Mouse (Mus musculus) lung, embryonic 14.5 days (tissue): Measurements from ENCODE around the gene Celf2. TPM values are rescaled to one million over a fixed set of nuclear protein-coding genes. Genes with fewer than 3 reads are reported as not detected.

Source experiments
- ATAC-seq: fragments of 200-750 bp; cut with Nextera tagmentation; 2 replicates; pipeline ENCODE4 v1.8.0; 2017; ENCODE audit warnings: mild to moderate bottlenecking, moderate TSS enrichment, moderate library complexity; ENCODE audit not compliant: insufficient read depth
- DNase-seq: peaks from one replicate; pipeline ENCODE4 v3.0.0-alpha.2; 2015
- H3K27ac ChIP-seq: fragments of 300-500 bp; sonication (generic); 2 replicates; pipeline ENCODE4 v1.5.1; 2014; ENCODE audit warnings: low read depth, mild to moderate bottlenecking, moderate library complexity
- H3K27me3 ChIP-seq: fragments of 300-500 bp; sonication (generic); 2 replicates; pipeline ENCODE4 v1.6.1; 2014; ENCODE audit warnings: low read length, control low read depth; ENCODE audit not compliant: insufficient read depth
- H3K36me3 ChIP-seq: fragments of 300-500 bp; sonication (generic); 2 replicates; pipeline ENCODE4 v1.6.1; 2014; ENCODE audit warnings: control low read depth; ENCODE audit not compliant: insufficient read depth
- H3K4me1 ChIP-seq: fragments of 300-500 bp; sonication (generic); 2 replicates; pipeline ENCODE4 v1.6.1; 2014; ENCODE audit warnings: antibody characterized with exemption, control low read depth; ENCODE audit not compliant: insufficient read depth
- H3K4me2 ChIP-seq: fragments of 300-500 bp; sonication (generic); 2 replicates; pipeline ENCODE4 v1.6.1; 2014; ENCODE audit warnings: mild to moderate bottlenecking
- H3K4me3 ChIP-seq: fragments of 300-500 bp; sonication (generic); 2 replicates; pipeline ENCODE4 v1.5.1; 2014; ENCODE audit warnings: low read depth, low read length
- H3K9ac ChIP-seq: fragments of 300-500 bp; sonication (generic); 2 replicates; pipeline ENCODE4 v1.6.1; 2014
- H3K9me3 ChIP-seq: fragments of 300-500 bp; sonication (generic); 2 replicates; pipeline ENCODE4 v1.6.1; 2016; ENCODE audit warnings: low read depth, low read length, control low read depth
- CTCF ChIP-seq: IDR thresholded peaks from 2 replicates; pipeline ENCODE4 v1.5.1; 2016; ENCODE audit warnings: antibody characterized with exemption, low read depth
- WGBS: fragments of 180-500 bp; shearing (Covaris S2); extraction: QIAGEN DNeasy Blood & Tissue Kit; methylation state at CpG from one replicate; pipeline ENCODE4 v1.1.7; 2014; 5-methylcytosine and 5-hydroxymethylcytosine counted together
- polyA plus RNA-seq: library from polyadenylated mRNA; unstranded; fragments of >200 nt; fragmentation: Nextera tagmentation; extraction: Ambion mirVana; gene quantifications from 2 replicates; pipeline ENCODE4 v1.2.1, GENCODE M21; 2014

The Celf2 gene
- polyA plus RNA-seq, 1 experiment from 2014 or later, result 92.3 TPM

DNA sequence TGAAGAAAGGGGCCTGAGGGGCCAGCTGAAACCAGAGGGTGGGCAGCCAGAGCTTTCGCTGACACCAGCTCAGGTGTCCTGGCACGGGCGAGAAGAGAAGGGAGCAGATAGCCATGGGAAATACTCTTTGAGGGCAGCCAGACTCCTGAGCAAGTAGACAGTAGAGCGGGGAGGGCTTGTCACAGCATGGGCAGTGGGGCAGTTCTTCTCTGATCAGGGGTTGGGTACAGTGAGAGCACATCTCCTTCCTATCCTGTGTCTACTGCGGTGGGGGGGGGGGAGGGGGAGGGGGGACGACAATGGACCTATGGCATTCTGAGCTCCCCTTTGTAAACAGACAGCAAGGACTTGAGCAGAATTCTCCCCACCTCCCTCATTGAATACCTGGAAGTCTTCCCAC lies 968.5 kb downstream of the Celf2 start:
- ATAC-seq (0 out of 2 replicates have a peak, but pooled peaks have one; percentile 21), DNase-seq (no peak)
- no peaks in the 10 kb centered on the region for H3K4me1 ChIP-seq
- no peak overlapping the region for H3K9ac ChIP-seq
- H3K27me3 ChIP-seq, result no peaks in the 10 kb centered on the region
- no peak overlapping the region for H3K4me3 ChIP-seq
- 81% methylated on average over 5 of the region's 6 CpGs for WGBS
- H3K4me2 ChIP-seq, result no peak overlapping the region
- no peak for TF ChIP-seq CTCF
- no peaks in the 10 kb centered on the region for H3K9me3 ChIP-seq
- H3K27ac ChIP-seq, result no peak overlapping the region
- no peaks in the 10 kb centered on the region for H3K36me3 ChIP-seq

DNA sequence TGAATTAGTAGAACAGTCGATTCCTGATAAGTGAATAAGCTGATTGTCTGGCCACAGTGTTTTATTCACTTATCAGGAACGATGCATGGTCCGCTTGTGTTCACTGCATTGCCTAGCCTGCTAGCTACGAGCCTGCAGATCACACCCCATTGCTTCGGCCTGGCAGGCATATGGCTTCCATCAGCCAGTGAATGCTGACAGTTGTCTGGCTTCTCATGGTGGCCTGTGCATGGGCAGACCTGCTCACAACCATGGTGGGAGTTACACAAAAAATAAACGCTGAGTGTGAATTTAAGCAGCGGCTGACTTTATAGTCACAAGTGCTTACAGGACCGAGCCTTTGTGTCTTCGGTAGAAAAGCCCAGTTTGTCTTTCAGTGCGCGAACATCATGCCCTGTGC lies 969.3 kb downstream of the Celf2 start:
- no peaks in the 10 kb centered on the region for H3K4me1 ChIP-seq
- TF ChIP-seq CTCF, result no peak
- no peak overlapping the region for H3K27ac ChIP-seq
- no peaks in the 10 kb centered on the region for H3K36me3 ChIP-seq
- H3K9me3 ChIP-seq, result no peaks in the 10 kb centered on the region
- no peak overlapping the region for H3K4me3 ChIP-seq
- WGBS, result 42% methylated on average over 11 of the region's 11 CpGs
- no peak overlapping the region for H3K9ac ChIP-seq
- H3K27me3 ChIP-seq, result no peaks in the 10 kb centered on the region
- H3K4me2 ChIP-seq, result no peak overlapping the region
- peak; percentile 79 for DNase-seq
- peak; percentile 87 for ATAC-seq

DNA sequence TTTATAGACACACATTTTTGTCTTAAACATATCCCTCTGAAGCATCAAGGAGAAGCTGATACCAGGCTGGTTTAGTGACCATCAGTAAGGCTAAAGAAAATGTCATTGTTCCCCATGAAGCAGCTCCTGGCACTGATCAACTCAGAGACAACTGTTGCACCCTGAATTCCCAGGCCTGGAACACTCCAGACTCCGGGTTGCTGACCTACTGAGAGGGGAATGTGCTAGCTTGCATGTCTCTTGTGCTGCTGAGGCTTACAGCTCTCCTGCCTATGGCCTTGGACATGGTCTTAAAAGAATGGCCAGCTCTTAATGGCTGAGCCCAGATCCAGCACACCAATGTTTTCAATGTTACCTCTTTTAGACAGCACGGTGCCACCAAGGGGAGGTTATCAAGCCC lies 970.9 kb downstream of the Celf2 start:
- TF ChIP-seq CTCF, result no peak
- Histone ChIP-seq H3K9me3 (no peaks in the 10 kb centered on the region), H3K9ac (no peak overlapping the region), H3K4me2 (no peak overlapping the region), H3K27me3 (no peaks in the 10 kb centered on the region), H3K27ac (no peak overlapping the region), H3K4me1 (no peaks in the 10 kb centered on the region), H3K4me3 (no peak overlapping the region), H3K36me3 (no peaks in the 10 kb centered on the region)
- DNase-seq, result no peak
- ATAC-seq, result no peak
- 85% methylated on average over 2 of the region's 2 CpGs for WGBS

DNA sequence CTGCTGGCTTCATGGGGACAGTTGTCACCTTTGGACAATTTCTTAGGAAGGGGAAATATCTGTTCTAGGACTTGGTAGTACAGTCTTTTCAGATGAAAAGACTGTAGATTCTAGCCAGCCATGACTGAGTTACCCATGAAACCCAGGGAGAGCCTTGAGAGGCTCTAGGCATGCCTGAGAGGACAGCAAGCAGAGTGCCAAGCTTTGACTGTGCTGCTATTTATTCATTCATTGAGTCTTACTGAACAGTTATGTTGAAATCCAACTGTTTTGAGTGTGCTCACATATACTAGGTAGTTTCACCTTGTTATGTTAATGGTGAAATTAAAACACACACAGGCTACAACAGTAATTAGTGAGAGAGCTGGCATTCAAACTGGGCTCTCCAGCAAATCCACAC lies 971.3 kb downstream of the Celf2 start:
- no peaks in the 10 kb centered on the region for H3K9me3 ChIP-seq
- ATAC-seq, result no peak
- H3K27ac ChIP-seq, result no peak overlapping the region
- H3K36me3 ChIP-seq, result no peaks in the 10 kb centered on the region
- no peak for DNase-seq
- no peak for TF ChIP-seq CTCF
- no peak overlapping the region for H3K4me2 ChIP-seq
- no peak overlapping the region for H3K9ac ChIP-seq
- H3K27me3 ChIP-seq, result no peaks in the 10 kb centered on the region
- no peak overlapping the region for H3K4me3 ChIP-seq
- no peaks in the 10 kb centered on the region for H3K4me1 ChIP-seq

DNA sequence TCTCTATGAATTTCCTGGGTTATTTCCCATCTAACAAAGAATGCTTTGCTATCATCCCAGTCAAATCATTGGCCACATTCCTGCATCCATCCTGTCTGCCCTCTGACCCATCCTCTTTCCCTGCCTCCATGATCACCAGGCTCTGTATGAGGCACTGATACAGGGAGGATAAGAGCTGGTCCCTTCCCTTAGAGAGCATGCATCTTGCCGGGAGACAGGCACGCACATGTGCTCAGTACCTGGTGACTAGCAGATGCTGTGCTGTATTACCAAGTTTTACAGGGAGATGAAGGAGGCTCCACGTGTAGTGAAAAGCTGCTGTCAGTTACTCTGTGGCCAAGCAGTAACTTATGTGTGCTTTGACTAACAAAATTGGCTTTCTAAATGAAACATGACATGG lies 972.0 kb downstream of the Celf2 start:
- Histone ChIP-seq H3K4me3 (no peak overlapping the region), H3K27me3 (no peaks in the 10 kb centered on the region), H3K4me2 (no peak overlapping the region), H3K36me3 (no peaks in the 10 kb centered on the region), H3K27ac (no peak overlapping the region), H3K9me3 (no peaks in the 10 kb centered on the region), H3K4me1 (no peaks in the 10 kb centered on the region), H3K9ac (no peak overlapping the region)
- DNase-seq, result no peak
- no peak for TF ChIP-seq CTCF
- ATAC-seq, result no peak
- WGBS, result 63% methylated on average over 3 of the region's 3 CpGs

DNA sequence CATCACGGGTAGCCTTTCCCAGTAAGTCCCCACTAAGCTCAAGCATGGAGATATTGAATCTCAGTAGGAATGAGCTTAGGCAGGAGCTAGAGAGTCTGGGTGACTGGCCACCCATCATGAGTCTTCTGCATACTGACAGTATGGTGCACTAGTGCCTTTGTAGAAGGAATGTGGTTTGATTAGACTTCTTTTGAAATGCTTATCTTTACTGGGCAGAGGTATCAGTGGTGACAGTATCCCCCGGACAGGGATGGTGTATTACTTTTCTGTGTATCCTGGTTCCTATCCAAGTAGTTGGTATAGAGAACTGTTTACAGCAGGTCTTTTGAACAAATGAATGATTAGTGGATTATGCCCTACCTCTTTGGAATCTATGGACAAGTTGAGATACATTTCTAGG lies 973.0 kb downstream of the Celf2 start:
- ATAC-seq, result no peak
- Histone ChIP-seq H3K27me3 (no peaks in the 10 kb centered on the region), H3K4me2 (no peak overlapping the region), H3K4me1 (no peaks in the 10 kb centered on the region), H3K9ac (no peak overlapping the region), H3K36me3 (no peaks in the 10 kb centered on the region), H3K27ac (no peak overlapping the region), H3K4me3 (no peak overlapping the region), H3K9me3 (no peaks in the 10 kb centered on the region)
- DNase-seq, result no peak
- WGBS, result 81% methylated on average over 2 of the region's 2 CpGs
- TF ChIP-seq CTCF, result no peak

DNA sequence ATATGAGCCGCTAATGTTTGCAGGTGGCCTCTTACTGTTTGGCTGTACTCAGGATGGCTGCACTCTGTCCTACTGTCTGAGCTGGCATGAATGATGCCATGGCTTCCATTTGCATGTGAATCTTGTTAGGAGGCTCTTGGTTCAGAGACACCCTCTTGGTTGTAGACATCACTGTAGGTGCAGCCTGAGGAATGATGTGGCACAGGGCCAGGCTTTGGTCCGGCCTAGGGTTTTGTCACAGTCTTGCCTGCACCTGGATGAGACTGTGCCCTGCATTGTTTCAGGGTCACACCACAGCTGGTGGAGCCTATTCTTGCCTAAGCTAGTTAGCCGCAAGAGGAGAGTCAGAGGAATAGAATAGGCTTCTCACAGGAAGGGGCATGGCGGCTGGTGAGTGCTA lies 977.0 kb downstream of the Celf2 start:
- 64% methylated on average over 4 of the region's 4 CpGs for WGBS
- H3K27me3 ChIP-seq, result no peaks in the 10 kb centered on the region
- no peak for ATAC-seq
- no peak for DNase-seq
- H3K36me3 ChIP-seq, result no peaks in the 10 kb centered on the region
- no peaks in the 10 kb centered on the region for H3K4me1 ChIP-seq
- no peak for TF ChIP-seq CTCF
- H3K9me3 ChIP-seq, result no peaks in the 10 kb centered on the region
- no peak overlapping the region for H3K4me3 ChIP-seq
- H3K27ac ChIP-seq, result no peak overlapping the region
- H3K4me2 ChIP-seq, result no peak overlapping the region
- no peak overlapping the region for H3K9ac ChIP-seq

DNA sequence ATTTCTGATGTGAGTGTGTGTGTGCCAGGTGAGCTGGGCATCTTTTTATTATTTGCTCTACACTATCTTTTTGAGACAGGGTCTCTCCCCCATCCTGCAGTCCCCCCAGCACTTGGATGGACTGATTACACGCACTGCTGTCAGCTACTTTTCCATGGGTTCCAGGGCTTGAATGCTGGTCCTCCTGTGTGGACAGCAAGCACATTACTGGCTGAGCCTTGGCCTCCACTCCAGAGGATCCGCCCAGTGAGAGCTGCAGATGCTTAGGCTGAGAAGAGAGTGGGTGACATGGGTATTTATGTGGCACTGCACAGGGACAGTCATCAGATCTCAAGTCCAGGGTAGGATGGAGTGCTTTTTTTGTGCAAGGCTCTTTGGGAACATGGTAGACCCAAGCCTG lies 981.3 kb downstream of the Celf2 start:
- no peaks in the 10 kb centered on the region for H3K9me3 ChIP-seq
- H3K9ac ChIP-seq, result no peak overlapping the region
- no peaks in the 10 kb centered on the region for H3K36me3 ChIP-seq
- no peak overlapping the region for H3K27ac ChIP-seq
- no peak for DNase-seq
- 86% methylated on average over 2 of the region's 2 CpGs for WGBS
- H3K27me3 ChIP-seq, result no peaks in the 10 kb centered on the region
- no peak overlapping the region for H3K4me3 ChIP-seq
- no peak overlapping the region for H3K4me2 ChIP-seq
- no peak for TF ChIP-seq CTCF
- ATAC-seq, result no peak
- no peaks in the 10 kb centered on the region for H3K4me1 ChIP-seq
